Mouse (Mus musculus) thymus, adult 2 months (tissue): Measurements from ENCODE around the gene Vmn1r217. TPM values are rescaled to one million over a fixed set of nuclear protein-coding genes. Genes with fewer than 3 reads are reported as not detected.

Source experiments
- DNase-seq: peaks from one replicate; pipeline ENCODE4 v3.0.0; 2021
- H3K27ac ChIP-seq: fragments of 200-500 bp; 2 replicates; pipeline ENCODE4 v1.5.1; 2012; ENCODE audit warnings: low read length, control low read depth; ENCODE audit not compliant: control insufficient read depth, insufficient read depth
- H3K27me3 ChIP-seq: fragments of 200-500 bp; 2 replicates; pipeline ENCODE4 v1.6.1; 2012; ENCODE audit warnings: mild to moderate bottlenecking, low read length, moderate library complexity, mixed read lengths; ENCODE audit not compliant: control insufficient read depth, insufficient read depth
- H3K36me3 ChIP-seq: fragments of 200-500 bp; 2 replicates; pipeline ENCODE4 v1.6.1; 2012; ENCODE audit warnings: mild to moderate bottlenecking, low read length, moderate library complexity; ENCODE audit not compliant: control insufficient read depth, insufficient read depth
- H3K4me1 ChIP-seq: fragments of 200-500 bp; replicated peaks from 2 replicates; pipeline ENCODE4 v1.6.1; 2012; ENCODE audit warnings: low read length; ENCODE audit not compliant: control insufficient read depth, insufficient read depth
- H3K4me3 ChIP-seq: fragments of 200-500 bp; 2 replicates; pipeline ENCODE4 v1.5.1; 2012; ENCODE audit warnings: mild to moderate bottlenecking, low read length, control low read depth, moderate library complexity; ENCODE audit not compliant: control insufficient read depth, insufficient read depth
- CTCF ChIP-seq: fragments of 200-500 bp; IDR thresholded peaks from 2 replicates; pipeline ENCODE4 v1.5.1; 2012; ENCODE audit warnings: mild to moderate bottlenecking, control low read depth, low read length, moderate library complexity, borderline replicate concordance; ENCODE audit not compliant: control insufficient read depth, poor library complexity, insufficient read depth; ENCODE audit errors: extremely low read depth
- POLR2A ChIP-seq: fragments of 200-500 bp; IDR thresholded peaks from 2 replicates; pipeline ENCODE4 v1.6.1; 2012; ENCODE audit warnings: mild to moderate bottlenecking, low read length, control low read depth, moderate library complexity; ENCODE audit not compliant: control insufficient read depth, poor library complexity, insufficient read depth; ENCODE audit errors: extremely low read depth
- WGBS: fragments of 180-500 bp; shearing (Covaris S2); methylation state at CpG from one replicate; pipeline ENCODE4 v1.1.7; 2018; 5-methylcytosine and 5-hydroxymethylcytosine counted together
- polyA plus RNA-seq: library from polyadenylated mRNA; depleted of rRNA; stranded (reverse); fragments of >200 nt; gene quantifications from 2 replicates; pipeline ENCODE4 v1.2.3, GENCODE M21; 2012; rRNA removed

Vmn1r217 gene
- polyA plus RNA-seq, 1 experiment = not detected

GRCm38 (mm10) chr13:23120611-23121010 is 2.6 kb upstream of the Vmn1r217 start:
- no peak for DNase-seq
- H3K4me3 ChIP-seq = no peak overlapping the region
- no peak overlapping the region for H3K27ac ChIP-seq
- TF ChIP-seq CTCF (no peak), POLR2A (no peak)
- WGBS = 93% methylated on average over 2 of the region's 2 CpGs
- no peaks in the 10 kb centered on the region for H3K36me3 ChIP-seq
- no peaks in the 10 kb centered on the region for H3K27me3 ChIP-seq
- H3K4me1 ChIP-seq = no peaks in the 10 kb centered on the region

GRCm38 (mm10) chr13:23094386-23094785 is 23.6 kb downstream of the Vmn1r217 start:
- no peak overlapping the region for H3K27ac ChIP-seq
- no peak for TF ChIP-seq POLR2A
- no peak for TF ChIP-seq CTCF
- no peaks in the 10 kb centered on the region for H3K36me3 ChIP-seq
- WGBS = 97% methylated on average over 4 of the region's 4 CpGs
- no peaks in the 10 kb centered on the region for H3K4me1 ChIP-seq
- H3K4me3 ChIP-seq = no peak overlapping the region
- H3K27me3 ChIP-seq = no peaks in the 10 kb centered on the region
- no peak for DNase-seq

GRCm38 (mm10) chr13:23069312-23069711 is 48.7 kb downstream of the Vmn1r217 start:
- DNase-seq = no peak
- H3K4me3 ChIP-seq = no peak overlapping the region
- 92% methylated on average over 2 of the region's 2 CpGs for WGBS
- H3K4me1 ChIP-seq = no peaks in the 10 kb centered on the region
- no peaks in the 10 kb centered on the region for H3K36me3 ChIP-seq
- no peak overlapping the region for H3K27ac ChIP-seq
- TF ChIP-seq CTCF (no peak), POLR2A (no peak)
- no peaks in the 10 kb centered on the region for H3K27me3 ChIP-seq

- no peak for TF ChIP-seq CTCF
- TF ChIP-seq POLR2A = no peak
- H3K4me1 ChIP-seq = no peaks in the 10 kb centered on the region
- no peak for DNase-seq
- H3K27ac ChIP-seq = no peak within 1 kb of the TSS
- no peak within 1 kb of the TSS for H3K4me3 ChIP-seq
- H3K36me3 ChIP-seq = no peaks in the 10 kb centered on the region
- H3K27me3 ChIP-seq = no peaks in the 10 kb centered on the region
- 80% methylated on average over 1 of the region's 1 CpGs for WGBS
These were observed 50.3 kb downstream of the Vmn1r217 start, which contains the start of gene Vmn1r215 for GRCm38 (mm10) chr13:23067725-23068124. Gene Vmn1r215, plus strand, starts transcription at chr13:23068025.

- TF ChIP-seq CTCF (no peak), POLR2A (no peak)
- Histone ChIP-seq H3K27ac (no peak overlapping the region), H3K4me1 (no peaks in the 10 kb centered on the region), H3K4me3 (no peak overlapping the region), H3K27me3 (no peaks in the 10 kb centered on the region), H3K36me3 (no peaks in the 10 kb centered on the region)
- 38% methylated on average over 1 of the region's 1 CpGs for WGBS
- DNase-seq = no peak
These were observed 60.2 kb downstream of the Vmn1r217 start for GRCm38 (mm10) chr13:23057778-23058177.

Other genes starting within 250 kb of the Vmn1r217 start
- gene Vmn1r212, start 234.0 kb downstream of the Vmn1r217 start, polyA plus RNA-seq = not detected in 2 replicates
- gene Vmn1r213, start 110.6 kb downstream of the Vmn1r217 start, polyA plus RNA-seq = not detected in 2 replicates
- not detected in 2 replicates for gene Vmn1r214, start 87.8 kb downstream of the Vmn1r217 start, polyA plus RNA-seq
- gene Vmn1r215, start 50.2 kb downstream of the Vmn1r217 start, polyA plus RNA-seq = not detected in 2 replicates
- not detected in 2 replicates for gene Vmn1r218, start 14.9 kb upstream of the Vmn1r217 start, polyA plus RNA-seq
- gene Vmn1r219, start 41.1 kb upstream of the Vmn1r217 start, polyA plus RNA-seq = not detected in 2 replicates
- 0.12 TPM in 1 of 2 replicates, not detected in the other for gene Vmn1r220, start 69.7 kb upstream of the Vmn1r217 start, polyA plus RNA-seq
- not detected in 2 replicates for gene Vmn1r221, start 95.9 kb upstream of the Vmn1r217 start, polyA plus RNA-seq
- not detected in 2 replicates for gene Vmn1r222, start 117.7 kb upstream of the Vmn1r217 start, polyA plus RNA-seq
- gene Vmn1r223, start 128.9 kb upstream of the Vmn1r217 start, polyA plus RNA-seq = not detected in 2 replicates